Mouse (Mus musculus) left cerebral cortex, postnatal 14 days (tissue): ENCODE results near the gene Mef2c. TPM values are rescaled to one million over a fixed set of nuclear protein-coding genes. Genes with fewer than 3 reads are reported as not detected.

Source experiments
- DNase-seq, 2 experiments: peaks; one replicate each; pipeline ENCODE4 v3.0.0; 2021 to 2022; ENCODE audit warnings: low spot score in 2 of 2, mixed read lengths in 1 of 2
- intact Hi-C: fragments of 180-260 bp; cut with DNase I; formaldehyde crosslinking; loops from one replicate; pipeline ENCODE4 v1.15.1; 2025
- total RNA-seq, 2 experiments: library from RNA; stranded (reverse); gene quantifications; 2 replicates each; pipeline ENCODE4 v1.2.3; 2021

Mef2c gene
- total RNA-seq, 2 experiments from 2014 or later, result 845 to 1,036 TPM

DNA sequence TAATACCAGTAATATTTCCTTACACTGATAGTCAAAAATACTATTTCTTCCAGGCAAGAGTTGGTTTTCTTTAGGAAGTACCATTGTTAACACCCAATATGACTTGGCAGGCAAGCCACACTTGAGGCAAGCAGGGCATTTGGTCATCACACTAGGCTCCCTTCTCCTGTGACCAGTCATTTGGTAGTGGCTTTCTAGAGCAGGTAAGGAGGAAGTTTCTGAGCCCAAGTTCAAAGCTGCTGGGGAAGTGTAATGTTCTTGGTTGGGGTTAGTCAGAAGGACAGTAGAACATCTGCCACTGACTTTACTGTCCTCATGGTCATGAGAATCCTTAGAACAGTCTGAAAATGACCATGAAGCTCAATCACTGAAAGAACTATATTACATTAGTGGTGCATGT lies 96.5 kb downstream of the Mef2c start:
- intact Hi-C loops, result no loop called here
- no peak for DNase-seq

DNA sequence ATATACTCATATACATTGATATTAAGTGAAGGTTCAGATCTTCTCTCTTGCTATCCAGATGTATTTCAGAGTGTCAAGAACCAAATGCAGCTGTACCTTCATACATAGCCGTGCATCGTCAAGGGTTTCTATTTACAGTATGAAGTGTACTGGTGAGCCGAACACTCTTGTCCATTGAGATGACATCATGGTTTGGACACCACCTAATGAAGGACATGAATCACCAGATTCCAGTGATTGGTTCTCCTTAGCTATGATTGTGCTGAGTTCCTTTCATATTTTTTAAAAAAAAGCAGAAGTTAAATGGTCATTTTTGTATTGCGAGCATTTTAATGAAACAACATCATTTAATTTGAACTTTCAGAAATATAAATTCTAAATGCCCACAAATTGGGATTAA lies 97.9 kb downstream of the Mef2c start:
- intact Hi-C loops, result no loop called here

DNA sequence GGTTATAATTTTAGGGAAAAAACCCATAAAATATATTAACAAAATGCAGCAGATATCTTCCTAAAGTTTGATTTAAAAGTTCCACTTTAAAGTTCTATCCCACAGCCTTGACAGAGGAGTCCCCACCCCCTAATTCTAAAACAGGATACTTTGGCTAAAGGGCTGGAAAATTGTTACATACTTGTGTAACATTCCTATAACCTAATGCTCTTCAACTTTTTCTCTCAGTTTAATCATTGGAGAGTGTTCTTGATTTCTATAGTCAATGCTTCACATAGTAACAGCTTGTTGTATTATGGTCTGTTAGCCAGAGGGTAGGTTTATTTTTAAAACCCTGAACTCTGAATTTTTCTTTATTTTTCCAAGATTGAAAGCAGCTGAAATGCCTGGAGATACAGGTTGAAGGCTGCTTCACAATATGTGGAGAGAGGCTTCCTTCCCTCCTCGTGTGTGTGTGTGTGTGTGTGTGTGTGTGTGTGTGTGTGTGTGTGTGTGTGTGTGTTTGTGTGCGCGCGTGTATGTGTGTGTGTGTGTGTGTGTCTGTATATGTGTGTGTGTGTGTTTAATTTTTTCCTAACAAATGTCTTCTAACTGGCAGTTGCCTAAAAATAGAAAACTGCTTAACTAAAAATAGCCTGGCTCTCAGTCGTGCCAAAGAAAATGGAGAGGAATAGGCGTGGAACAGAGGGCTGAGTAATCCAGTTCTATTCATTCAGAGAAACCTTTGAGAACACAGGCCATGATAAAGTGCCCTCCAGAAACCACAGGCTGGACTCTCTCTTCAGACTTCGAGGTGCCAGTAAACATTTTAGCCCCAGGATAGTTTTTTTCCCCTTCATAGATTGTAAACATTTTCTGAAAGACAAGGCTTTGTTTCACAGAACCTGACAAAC lies 99.8 kb downstream of the Mef2c start:
- intact Hi-C loops, result no loop called here
- peak in 1 of 2 experiments; percentile 72 for DNase-seq

More for the DNA sequence above, 97.9 kb downstream of the Mef2c start:
- DNase-seq, result no peak

DNA sequence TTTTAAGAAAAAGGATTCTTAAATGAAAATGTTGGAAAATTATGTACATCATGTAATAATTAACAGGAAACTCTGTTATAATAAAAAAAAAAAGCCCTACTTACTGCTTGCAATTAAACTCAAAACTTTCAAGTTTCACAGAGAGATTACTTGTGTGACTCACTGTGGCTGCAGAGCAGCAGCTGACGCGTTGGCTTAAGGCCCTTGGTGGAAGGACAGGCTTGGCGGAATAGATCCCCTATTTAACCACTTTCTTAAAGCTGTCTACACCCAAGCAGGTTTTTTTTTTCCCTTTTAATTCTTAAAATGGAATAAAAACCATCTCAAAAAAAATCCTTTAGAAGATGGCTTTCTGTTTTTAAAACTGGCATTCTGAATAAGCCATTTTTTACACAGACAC lies 100.5 kb downstream of the Mef2c start:
- intact Hi-C loops, result no loop called here

DNA sequence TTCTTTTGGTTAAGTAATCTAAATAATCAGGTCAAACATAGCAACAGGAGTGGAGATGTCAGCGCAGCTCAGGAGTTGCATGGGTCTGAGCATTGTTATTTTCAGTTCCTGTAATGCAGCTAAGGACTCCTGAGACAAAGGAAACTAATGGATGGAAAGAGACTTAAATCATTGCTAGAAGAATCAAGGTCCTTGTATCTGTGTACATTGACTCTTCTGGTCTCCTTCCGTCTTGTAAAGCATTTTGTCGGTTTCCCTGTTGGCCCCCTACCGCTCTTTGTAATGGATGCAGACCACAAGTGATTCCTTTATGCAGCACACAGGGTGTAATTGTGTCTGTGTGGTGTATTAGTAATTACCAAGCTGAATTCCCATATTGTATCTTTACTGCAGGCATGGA lies 101.0 kb downstream of the Mef2c start:
- intact Hi-C loops, result no loop called here
- DNase-seq, result no peak

More for the DNA sequence above, 100.5 kb downstream of the Mef2c start:
- peak; percentile 38 to 57 for DNase-seq

DNA sequence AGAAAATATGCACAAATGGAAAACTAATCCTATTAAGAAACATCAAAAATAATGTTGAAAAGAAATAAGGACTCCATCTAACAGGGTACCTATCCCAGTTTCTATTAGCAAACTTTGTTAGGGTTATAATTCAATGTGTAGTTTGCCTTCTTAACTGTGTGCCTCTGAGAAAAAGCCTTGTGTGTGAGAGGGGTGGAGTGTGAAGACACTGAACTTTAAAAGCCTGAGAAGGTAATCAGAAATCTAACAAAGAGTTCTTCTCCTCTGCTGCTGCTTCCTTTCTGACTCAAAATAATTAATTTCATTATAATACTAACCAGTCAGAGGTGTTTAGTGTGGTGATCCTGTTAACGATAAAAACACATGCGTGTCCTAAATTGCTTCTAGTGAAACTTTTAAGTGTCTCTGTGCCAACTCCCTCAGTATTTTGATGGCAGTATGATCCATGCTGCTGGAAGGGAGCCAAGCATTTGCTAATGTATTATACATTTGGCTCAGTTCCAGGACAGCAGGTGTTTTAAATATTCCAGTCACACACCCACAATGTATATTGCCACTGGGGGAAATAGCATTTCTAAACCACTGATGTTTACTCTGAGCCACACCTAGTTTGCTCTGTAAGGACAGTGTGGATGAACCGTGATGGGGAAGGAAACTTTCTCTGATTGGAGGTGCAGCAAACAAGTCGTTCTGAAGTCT lies 104.2 kb downstream of the Mef2c start:
- DNase-seq, result peak; percentile 58 to 60
- intact Hi-C loops, result no loop called here

DNA sequence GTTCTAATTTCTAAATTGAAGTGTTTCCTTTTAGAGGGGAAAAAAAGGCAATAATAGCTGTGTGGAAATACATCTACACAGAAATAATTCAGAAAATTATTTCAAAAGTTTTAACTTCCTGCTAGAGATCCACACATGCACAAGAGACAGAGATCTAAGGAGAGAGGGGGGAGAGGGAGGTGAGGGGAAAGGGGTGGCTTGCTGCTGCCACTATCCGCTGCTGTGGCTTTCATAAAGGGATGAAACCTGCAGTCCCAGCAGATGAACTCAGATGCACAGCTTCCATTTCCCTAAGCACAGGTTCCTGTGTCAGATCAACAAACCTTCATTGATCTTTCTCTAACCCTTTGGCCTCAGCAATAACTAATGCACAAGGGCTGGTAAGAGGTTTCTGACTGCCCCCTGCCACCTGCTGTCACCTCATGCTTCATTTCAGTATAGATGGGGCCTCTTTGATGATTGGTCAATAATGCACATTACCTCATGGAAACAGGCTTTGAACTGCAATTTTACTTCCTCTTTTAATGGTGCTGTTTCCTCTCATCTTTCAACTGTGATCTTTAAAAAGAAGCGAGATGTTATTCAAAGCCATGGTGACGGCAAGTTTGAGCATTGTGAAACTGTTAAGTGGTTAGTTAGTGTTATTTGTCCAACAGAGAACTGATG lies 105.2 kb downstream of the Mef2c start:
- intact Hi-C loops, result no loop called here
- no peak for DNase-seq

DNA sequence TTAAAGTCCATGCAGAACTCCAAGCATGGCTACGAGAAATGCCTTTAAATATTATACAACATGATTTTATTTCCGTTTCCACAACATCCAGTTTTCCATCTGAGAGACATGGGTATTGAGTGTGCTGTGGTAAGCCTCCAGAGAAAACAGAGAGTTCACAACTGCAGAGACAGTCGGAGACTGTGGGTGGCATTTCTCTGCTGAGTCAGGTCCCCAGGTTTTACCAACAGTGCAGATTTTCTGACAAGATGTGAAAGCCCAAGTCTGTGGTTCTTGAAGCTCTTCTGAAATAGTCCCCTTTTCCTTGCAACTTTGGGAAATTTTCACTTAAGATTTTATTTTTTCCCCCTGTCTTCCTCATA lies 105.7 kb downstream of the Mef2c start:
- DNase-seq, result peak in 1 of 2 experiments; percentile 58
- intact Hi-C loops, result no loop called here

DNA sequence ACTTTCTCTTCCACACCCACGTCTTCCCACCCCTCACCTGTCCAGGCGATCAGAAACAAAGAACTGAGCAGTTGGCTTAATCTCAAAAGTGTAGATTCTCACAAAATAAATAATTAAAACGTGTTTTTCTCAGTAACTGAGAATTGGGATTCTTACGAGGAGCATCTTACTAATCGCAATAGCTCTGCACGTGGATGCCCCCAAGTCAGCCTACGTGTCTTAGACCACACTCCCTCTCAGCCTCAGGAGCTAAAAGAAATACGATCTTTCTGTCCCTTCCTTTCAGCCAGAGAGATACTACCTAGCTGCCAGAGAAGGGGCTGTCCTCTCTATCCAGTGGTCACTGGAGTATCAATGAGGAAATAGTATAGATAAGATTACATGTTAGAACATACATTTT lies 106.3 kb downstream of the Mef2c start:
- DNase-seq, result no peak
- intact Hi-C loops, result no loop called here

DNA sequence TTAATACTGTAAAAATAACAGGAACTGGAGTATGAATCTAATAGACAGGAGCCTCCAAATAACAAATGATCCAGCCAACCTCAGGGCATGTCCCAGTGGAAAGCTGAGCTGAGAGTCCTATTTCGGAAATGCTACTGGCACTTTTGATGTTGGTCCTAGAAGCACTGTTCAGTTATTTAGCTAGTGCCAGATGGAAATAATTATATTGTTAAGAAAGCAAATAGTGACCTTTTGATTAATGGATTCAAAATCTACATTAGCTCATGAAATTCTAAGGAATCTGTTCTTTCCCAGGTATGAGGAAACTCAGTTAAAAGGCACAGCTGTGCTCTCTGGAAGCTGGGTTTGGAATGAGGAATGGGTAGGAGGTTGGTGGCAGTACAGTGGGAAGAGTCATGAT lies 108.4 kb downstream of the Mef2c start:
- intact Hi-C loops, result no loop called here
- no peak for DNase-seq

DNA sequence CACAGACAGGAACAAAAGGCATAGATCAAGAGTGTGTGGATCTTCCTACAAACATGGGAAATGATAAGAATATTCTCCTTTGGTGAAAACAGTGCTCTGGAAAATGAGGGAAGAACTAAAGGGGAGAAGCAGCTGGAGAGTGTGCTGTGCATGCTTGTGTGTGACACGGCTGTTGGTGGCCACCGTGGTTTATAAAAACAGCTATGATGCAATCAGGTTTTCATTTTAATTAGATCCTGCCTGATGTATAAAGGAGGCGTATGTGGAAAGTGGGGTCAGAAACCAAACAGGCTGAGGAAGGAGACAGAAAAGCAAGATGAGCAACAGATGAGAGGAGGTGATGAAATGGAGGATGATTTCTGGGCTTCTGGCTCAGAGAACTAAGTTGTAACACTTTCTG lies 112.0 kb downstream of the Mef2c start:
- DNase-seq, result no peak
- intact Hi-C loops, result no loop called here

DNA sequence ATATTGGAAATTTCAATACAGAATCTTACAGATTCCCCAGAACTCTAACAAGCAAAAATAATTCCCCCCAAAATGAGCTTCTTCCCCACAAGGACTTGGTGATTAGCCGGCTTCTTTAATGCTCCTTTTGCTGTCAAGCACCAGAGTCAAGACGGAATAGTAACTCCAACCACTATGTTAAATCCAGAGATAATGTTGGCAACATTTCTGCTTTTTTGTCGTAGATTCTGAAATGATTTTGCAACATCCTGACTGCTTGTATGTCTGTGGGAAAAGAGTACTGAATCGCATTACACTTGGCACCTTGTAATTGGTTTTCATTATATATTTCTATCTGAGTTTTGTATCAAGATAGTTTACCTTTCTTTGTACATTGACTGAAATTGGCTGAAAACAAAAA lies 120.8 kb downstream of the Mef2c start:
- DNase-seq, result no peak
- intact Hi-C loops, result no loop called here

DNA sequence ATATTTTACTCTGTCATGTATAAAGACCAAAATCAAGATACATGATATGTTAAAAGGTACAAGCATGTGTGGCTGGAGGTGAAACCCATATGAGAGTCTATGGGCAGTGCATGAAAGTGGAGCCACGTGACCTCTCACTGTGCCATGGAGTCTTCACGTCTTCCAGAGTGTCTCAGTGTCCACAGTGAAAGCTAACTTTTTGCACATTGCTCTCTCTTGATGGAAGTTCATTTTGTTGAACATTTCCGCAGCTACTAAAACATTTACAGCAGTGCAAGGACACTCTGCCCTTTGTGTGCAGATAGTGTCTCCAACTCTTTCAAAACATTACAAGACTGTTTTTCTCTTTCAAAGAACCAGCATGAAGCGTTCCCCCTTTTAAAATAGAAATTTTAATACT lies 123.6 kb downstream of the Mef2c start:
- no peak for DNase-seq
- intact Hi-C loops, result no loop called here

DNA sequence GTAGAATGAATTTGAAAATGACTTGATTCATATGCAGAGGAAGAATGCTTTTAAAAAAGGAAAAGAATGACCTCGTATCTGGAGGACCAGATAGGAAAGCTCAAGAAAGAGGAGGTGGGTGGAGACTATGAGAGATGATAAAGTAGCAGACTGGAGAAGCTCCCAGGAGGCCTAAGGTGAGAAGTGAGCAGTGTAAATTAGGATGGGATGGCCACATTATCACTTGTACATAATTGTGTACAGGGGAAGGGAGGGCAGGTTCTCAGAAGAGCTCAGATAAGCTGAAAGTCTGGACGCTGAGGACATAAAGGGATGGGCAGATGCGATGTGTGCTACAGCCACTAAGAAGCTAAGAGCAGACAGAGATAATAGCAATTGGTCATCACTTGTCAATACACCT lies 124.3 kb downstream of the Mef2c start:
- DNase-seq, result no peak
- intact Hi-C loops, result no loop called here

DNA sequence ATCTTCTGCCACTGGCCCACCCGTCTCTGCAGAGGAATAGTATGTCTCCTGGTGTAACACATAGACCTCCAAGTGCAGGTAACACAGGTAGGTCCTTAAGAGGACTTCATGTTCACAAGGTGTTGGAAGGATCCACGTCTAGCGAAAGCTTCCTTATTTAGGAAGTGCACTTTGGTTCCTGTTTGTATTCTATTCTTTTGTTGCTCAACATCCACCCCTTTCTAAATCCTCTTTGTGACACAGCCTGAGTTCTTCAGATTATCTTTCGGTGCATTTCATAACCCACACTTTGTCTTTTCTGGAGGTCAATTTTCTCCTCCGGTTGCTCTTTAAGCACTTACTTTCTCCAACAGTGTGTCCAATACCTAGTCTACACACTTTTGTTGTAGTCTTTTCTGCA lies 129.3 kb downstream of the Mef2c start:
- intact Hi-C loops, result no loop called here

DNA sequence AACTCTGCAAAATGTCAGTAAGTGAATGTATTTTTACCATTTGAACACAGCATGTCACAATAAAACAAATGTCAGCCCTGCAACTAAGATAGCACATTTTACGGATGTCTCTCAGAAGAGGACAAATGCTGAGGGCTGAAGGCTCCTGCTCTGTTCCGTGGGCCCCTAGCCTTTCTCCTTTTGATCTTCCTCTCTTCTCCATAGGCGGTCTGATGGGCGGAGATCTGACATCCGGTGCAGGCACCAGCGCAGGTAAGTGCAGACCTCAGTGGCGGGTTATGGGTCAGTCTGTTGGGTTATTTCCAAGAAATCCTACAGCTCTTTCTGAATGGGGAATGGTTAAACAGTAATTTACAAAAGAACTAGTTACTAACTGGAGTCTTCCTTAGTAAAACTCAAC lies 131.4 kb downstream of the Mef2c start:
- no peak for DNase-seq
- intact Hi-C loops, result no loop called here

More for the DNA sequence above, 129.3 kb downstream of the Mef2c start:
- DNase-seq, result no peak

DNA sequence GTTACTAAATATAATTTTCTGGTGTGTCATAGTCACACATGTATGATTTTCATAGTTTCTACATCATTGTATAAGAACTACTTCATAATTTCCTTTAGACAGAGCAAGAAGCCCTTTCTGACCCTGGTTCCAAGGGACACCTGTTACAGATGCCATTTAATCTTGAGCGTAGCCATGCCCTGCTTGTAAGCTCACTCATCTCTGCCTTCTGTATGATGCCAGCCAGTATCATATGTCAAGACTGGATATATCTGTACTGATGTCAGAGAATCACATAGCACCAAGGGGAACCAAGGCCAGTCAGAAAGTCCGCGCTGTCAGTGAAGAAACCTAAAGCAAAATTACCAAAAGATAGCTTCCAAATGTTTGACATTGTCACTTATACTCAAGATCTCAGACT lies 133.8 kb downstream of the Mef2c start:
- intact Hi-C loops, result no loop called here
- DNase-seq, result no peak

DNA sequence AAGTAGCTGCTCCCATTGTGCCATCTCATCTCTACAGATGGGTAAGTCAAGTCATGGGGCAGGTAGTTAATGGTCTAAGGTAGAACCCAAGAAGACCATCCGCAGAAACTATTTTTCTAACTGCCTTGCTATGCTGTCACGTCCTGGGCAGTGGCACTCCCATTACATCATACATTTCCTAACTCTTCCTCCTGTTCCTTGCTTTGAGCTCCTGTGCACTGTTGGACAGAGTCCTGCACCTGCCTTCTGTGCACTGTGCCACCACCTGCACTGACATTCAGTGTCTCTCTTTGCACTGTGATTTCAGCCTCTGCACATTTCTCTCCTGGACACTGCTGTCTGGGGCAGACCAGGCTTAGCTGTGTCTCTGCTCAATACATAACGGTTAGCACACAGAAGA lies 134.9 kb downstream of the Mef2c start:
- DNase-seq, result no peak
- intact Hi-C loops, result no loop called here

DNA sequence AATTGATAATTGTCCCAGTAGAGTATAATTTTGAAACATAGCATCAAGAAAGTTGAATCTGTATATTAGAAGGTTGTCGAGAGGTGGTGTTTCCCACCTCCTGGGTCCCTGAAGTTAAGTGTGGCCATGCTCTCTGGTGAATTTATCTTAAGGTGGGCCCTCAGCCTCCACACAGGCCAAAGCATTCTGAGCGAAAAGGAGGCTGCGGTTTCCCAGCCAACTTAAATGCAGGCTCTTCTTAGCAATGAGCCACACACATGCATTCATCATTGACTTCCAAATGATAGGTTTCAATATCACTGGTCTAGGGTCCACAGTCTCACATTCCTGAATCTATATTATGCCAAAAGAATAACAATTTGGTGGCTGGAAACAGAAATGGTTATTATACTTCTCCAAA lies 145.2 kb downstream of the Mef2c start:
- no peak for DNase-seq
- intact Hi-C loops, result no loop called here

DNA sequence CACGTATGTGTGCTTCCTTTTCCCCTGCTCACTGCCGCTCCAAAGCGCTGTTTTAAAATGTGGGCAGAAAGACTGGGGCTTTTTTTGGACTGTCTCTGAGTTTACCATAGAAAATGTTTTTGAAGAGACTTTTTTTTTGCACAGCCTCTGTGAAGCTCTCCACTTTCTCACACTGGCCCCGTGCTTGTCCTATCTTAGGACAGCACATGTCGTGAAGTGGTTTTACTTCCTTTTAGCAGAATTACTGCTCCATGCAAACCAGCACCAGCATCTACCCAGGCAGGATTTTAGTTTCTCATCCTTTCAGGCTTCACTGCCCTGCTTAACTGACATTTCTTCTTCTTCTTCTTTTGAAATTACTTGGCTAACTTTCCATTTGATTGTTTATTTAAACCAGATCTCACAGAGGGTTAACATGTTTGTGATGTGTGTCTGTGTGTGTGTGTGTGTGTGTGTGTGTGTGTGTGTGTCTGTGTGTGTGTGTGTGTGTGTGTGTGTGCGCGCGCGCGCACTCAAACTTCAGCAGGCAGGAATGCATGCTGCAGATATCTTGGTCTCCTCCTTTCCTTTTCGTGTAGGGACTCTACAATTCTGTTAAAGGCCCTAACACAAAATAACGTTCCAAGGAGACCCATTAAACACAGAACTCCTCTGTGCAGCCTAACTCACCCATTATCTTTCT lies 146.1 kb downstream of the Mef2c start:
- intact Hi-C loops, result loop anchor here (10.0 kb wide), 2 partner anchors 575 to 1885 kb away; no protein-coding TSS in a partner anchor
- peak in 1 of 2 experiments; percentile 49 for DNase-seq
